Mouse (Mus musculus) lung, adult 18-20 months (tissue): ENCODE measurements around the gene Arpc2.

Experiments
- DNase-seq, 2 experiments: peaks; one replicate each; pipeline ENCODE4 v3.0.0; 2022; ENCODE audit warnings: mixed read lengths in 2 of 2

Arpc2 gene

GRCm38 (mm10) chr1:74235938-74236589, at the start of gene Arpc2:
Gene Arpc2 (plus strand): TSS chr1:74236084.
- DNase-seq: peak; percentile 97 to 98

DNA sequence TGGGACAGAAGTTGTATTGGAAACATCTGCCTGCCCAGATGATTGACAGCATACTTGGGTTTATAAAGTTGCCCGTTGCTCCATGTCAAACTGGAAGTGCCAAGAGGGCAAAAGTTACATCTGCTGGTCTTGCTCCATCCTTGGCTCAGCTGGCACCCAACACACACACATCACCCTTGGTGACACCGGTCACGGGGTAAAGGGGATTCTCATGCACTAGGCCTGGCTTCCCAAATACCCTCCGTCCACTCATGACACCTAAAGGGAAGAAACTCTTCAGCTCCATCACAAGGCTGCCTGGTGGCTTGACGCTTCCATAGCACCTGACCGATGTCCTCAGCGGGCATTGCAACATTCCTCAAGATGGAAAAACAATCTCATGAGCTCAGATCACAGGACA, 45.4 kb upstream of the Arpc2 start:
- DNase-seq: peak; percentile 27 to 42

DNA sequence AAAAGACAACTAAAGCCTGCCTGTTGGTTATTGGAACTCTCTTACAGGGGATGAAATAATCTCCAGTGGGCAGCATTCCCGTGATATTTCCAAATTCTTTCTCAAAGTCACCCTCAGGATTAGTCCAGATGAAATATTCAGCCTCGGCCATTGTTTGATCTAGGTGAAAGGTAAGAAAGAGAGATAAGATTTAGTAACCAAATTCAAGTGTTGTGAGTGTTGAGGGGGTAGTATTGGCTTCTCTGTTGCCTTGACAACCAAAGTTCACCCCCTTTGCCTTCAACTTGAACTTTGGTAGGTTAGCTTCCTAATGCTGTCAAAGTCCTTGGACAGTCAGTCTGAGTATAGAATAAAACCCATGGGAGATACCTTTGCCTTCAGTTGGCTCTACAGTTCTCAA, 43.2 kb upstream of the Arpc2 start:
- DNase-seq: no peak

DNA sequence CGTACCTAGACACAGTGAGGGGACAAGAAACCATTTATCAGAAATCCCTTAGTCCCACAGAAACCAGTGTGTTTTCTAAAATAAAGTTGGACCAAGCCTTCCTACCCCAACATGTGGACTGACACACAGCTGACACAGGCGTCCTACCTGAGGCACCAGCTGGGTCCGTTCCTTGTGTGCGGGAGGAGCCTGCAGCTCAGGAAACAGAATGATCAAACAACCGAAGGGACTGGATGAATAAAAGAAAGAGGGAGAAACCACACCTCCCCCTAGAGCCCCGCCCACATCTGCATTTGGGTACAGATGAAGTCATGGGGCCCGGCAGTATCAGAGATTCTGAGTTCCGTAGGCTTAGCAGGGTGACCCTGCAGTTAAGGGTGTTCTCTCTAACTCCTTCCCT, 41.4 kb upstream of the Arpc2 start, which contains the start of gene Cxcr1:
Gene Cxcr1 (minus strand): TSS at position 187 of the 400 bp plus-strand sequence.
- DNase-seq: no peak

DNA sequence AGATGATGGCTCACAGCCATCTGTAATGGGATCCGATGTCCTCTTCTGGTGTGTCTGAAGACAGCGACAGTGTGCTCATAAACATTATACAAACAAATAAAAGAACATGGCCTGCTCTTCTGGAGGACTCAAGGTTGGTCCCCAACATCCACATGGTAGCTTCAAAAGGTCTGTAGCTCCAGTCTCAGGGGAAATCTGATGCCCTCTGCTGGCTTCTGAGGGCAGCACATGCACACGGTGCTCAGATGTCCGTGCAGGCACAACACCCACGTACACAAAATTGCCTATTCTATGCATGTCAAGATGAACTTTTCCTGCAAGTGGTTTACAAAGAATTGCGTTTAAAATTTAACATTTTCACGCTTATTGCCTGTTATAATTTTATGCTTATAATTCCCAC, 39.9 kb upstream of the Arpc2 start:
- DNase-seq: no peak

DNA sequence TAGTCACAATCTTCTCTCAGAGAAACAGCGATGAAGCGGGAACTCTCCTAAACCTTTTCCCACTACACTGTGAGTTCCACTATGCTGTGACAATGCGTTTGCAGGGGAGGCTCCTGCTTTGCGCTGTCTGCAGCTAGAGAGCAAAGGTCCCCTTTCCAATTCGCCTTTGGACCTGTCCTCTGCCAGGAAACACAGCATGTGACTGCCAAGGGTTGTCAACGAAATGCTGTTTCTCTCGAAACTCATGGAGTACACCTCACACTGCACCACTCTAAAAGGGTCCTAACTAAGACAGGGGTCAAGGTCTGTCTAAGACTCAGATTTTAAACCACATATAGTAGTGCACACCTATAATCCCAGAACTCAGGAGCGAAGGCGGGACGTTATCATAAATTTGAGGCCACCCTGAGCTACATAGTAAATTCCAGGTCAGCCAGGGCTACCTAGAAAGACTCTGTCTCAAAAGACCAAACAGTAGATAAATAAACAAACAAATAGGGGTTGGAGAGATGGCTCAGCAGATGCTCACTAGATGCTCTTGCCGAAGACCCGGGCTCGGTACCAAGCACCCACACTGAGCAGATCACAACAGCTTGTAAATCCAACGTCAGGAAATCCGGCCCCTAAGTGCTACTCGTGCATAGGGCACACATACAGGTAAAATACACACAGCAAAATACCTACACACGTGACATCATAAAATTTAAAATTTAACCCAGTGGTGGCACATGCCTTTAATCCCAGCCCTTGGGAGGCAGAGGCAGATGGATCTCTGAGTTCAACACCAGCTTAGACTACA, 39.1 kb upstream of the Arpc2 start:
- no peak for DNase-seq

- no peak for DNase-seq
These were observed 38.0 kb upstream of the Arpc2 start for GRCm38 (mm10) chr1:74197726-74198470.

GRCm38 (mm10) chr1:74199046-74199445, 36.8 kb upstream of the Arpc2 start:
- DNase-seq: no peak

- no peak for DNase-seq
These were observed 34.6 kb upstream of the Arpc2 start for GRCm38 (mm10) chr1:74201048-74201844.

DNA sequence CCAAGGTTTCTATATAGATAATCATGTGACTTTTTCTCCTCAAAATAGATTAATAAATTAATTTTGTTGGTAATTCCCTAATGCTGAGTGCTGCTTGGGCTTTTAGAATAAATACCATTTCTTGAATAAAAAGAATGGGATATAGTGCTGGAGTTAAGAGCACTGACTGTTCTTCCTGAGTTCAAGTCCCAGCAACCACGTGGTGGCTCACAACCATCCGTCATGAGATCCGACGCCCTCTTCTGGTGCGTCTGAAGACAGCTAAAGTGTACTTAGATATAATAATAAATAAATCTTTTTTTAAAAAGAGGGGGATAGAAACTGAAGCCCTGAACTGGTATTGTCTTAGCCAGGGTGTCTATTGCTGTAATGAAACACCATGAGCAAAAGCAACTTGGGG, 32.4 kb upstream of the Arpc2 start:
- DNase-seq: no peak

- peak in 1 of 2 experiments; percentile 20 for DNase-seq
These were observed 30.0 kb upstream of the Arpc2 start for GRCm38 (mm10) chr1:74205881-74206280.

DNA sequence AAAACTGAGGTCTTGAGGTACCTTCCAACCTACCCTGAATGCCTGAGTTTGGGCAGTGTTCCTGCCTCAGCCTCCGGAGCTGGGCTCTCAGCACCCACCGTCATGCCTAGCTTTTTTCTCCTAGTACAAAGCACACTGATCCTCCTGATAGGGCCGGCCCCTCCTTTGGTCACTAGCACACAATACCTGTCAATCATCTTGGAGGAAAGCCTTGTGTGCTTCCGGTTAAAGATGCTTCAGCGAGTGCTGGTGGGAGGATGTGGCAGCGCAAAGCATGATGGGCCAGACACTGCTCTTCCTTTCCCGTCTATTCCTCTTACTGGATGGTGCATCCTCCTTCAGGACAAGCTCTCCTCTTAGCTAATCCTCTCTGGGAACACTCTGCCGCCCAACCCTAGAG, 29.2 kb upstream of the Arpc2 start:
- DNase-seq: no peak

DNA sequence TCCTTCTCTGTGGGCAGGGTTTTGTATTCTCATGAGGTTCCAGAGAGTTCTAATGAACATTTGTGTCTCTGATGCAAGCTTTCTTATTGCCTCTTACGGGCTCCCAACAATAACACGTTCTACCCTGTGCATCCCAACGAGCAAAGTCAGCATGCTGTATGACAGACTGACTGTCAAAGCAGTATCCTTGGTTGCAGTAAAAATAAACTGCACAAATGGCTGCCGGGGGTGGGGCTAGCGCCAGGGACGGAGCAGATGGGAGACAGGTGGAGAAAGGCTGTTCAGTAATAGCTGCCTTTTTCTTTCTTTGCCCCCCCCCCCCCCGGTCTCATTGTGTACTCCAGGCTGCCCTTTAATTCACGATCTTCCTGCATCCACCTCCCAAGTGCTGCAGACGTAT, 28.0 kb upstream of the Arpc2 start:
- DNase-seq: no peak

DNA sequence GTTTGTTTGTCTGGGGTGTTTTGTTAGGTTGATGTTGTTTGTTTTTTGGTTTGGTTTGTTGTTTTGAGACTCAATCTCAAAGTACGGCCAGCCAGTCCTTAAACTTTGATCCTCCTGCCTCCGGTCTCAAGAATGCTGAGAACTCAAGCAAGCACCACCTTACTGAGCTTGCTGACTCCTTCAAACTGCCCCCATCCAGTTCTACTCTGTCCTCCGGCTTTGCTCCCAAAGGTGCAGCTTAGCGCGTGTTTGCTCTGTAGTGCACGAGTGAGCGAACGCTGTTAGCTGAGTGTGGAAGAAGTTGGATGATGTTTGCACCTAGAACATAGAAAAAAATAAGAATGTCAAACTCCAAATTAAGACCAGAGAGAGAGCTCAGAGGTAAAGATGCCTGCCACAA, 26.9 kb upstream of the Arpc2 start:
- no peak for DNase-seq

- no peak for DNase-seq
These were observed 16.0 kb upstream of the Arpc2 start for GRCm38 (mm10) chr1:74219922-74220321.

DNA sequence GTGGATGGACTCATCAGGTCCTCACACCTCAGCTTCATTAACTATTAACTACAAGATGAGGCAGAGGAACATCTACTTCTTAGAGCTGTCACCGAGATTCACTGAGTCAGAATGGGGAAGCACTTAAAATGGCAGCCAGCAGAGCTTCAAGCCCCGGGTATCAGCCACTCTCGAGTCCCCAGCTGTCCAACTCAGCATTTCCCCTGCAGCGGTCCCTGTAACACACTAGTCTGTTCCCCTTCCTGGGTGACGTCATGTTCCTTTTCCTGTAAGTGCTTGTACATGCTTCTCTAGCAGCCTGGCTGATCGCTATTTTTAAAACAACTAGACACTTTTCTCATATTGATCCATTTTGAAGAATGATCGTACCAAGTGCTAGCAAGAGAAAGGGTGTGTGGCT, 8.6 kb upstream of the Arpc2 start:
- peak; percentile 66 to 78 for DNase-seq

DNA sequence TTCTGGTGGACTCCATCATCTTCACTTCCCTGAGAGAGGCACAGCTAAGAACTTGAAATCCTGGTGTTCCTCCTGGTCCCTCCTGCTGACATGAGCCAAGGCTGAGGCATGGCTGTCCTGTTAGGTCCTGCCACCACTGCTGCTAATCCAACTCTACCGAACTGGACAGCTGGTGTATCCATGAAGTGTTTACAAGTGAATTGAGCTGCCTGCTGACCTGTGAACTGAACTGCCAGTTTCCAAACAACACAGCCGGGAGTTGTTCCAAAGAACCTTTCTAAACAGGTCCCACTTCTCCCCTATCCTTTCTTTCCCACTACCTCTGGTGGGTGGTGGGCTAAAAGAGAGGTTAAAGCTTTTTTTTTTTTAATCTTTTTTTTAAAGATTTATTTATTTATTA, 5.9 kb upstream of the Arpc2 start:
- DNase-seq: no peak

DNA sequence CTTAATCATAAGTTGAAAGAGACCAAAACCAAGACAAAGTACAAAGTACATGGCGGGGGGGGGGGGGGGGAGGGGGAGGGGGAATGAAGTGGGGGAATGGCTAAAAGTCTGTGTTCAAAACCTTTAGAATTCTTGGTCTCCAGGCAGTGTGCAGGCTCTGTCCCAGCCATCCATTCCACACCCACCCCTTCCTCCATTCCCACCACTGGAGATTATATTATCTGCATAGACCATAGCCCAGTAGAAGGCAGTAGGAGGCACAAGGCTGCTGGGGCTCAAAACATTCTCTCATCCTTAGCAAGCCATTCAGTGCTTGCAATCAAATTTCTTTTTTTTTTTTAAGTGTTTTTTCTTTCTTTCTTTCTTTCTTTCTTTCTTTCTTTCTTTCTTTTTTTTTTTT, 4.9 kb upstream of the Arpc2 start:
- DNase-seq: no peak

DNA sequence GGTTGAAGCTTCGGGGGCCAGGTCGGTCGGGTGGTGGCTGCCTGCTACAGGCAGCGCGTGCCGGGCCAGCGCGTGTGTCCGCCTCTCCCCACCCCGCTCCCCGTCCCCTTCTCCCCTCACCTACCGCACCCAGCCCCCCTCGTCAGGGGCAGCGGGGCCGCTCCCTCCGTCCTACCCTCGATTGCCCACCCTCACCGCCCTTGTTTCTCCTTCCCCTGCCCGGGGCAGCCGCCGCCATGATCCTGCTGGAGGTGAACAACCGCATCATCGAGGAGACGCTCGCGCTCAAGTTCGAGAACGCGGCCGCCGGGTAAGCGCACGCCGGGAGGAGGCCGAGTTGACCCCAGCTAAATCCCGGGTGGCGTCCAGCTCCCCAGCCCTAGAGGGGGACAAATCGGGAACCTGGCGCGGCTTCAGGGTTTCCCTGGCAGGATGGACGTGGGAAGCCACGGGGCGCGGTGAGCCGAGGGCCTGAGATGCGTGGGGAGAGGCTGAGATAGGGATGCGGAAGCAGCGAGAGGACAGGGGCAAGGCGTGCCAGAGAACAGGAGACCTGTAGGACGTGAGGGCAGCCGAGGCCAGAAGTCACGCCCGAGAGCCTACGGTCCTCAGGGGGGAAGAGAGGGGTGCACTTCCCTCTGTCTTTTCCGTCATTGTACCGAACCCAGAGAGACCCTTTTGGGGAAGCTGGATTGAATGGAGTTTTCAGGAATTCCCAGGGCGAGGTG, 870 bp downstream of the Arpc2 start:
- peak; percentile 70 to 75 for DNase-seq

- DNase-seq: no peak
These were observed 1.8 kb downstream of the Arpc2 start for GRCm38 (mm10) chr1:74237671-74238070.

GRCm38 (mm10) chr1:74238136-74238535, 2.3 kb downstream of the Arpc2 start:
- no peak for DNase-seq

DNA sequence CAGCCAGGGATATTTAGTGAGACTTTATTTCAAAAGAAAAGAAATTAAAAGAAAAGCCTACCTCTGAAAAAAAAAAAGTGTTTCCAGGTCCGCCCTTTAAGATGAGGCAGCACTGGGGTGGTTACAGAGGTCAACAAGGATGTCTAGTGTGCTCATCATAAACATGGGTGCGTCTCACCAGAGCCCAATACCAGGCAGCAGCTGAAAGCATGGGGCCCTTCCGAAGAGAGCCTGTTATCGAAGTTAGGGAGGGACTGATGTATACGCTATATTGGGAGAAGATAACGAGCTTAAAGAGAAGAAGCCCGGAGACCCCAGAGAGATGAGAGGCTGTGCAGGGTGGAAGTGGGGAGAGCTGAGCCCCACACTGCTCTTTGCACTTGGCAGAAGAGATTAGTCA, 3.3 kb downstream of the Arpc2 start:
- DNase-seq: no peak
